Mouse (Mus musculus) gastrocnemius, postnatal 10 days (tissue): ENCODE measurements around the gene Ppp1r16b. TPM values are rescaled to one million over a fixed set of nuclear protein-coding genes. Genes with fewer than 3 reads are reported as not detected.

Experiments
- DNase-seq: peaks from one replicate; pipeline ENCODE4 v3.0.0; 2021; ENCODE audit warnings: mixed read lengths
- long read RNA-seq, 2 experiments: library from polyadenylated mRNA; stranded (forward); transcript quantifications; one replicate each; pipeline ENCODE4 v2.0.0; 2021
- total RNA-seq, 2 experiments: library from RNA; stranded (reverse); gene quantifications; 2 replicates each; pipeline ENCODE4 v1.2.3; 2021

Ppp1r16b gene
- 1 to 10 TPM; 8.3 to 9.0 TPM for total RNA-seq
- long read RNA-seq, experiment 1, partial matches to known transcripts, result 1 of 1 reads
- long read RNA-seq, experiment 1, other reads (novel, unspliced or antisense), result 0 of 1 reads
- long read RNA-seq, experiment 2, full-length matches to known transcripts, result 1 of 2 reads
- long read RNA-seq, experiment 2, partial matches to known transcripts, result 0 of 2 reads
- long read RNA-seq, experiment 2, other reads (novel, unspliced or antisense), result 1 of 2 reads

DNA sequence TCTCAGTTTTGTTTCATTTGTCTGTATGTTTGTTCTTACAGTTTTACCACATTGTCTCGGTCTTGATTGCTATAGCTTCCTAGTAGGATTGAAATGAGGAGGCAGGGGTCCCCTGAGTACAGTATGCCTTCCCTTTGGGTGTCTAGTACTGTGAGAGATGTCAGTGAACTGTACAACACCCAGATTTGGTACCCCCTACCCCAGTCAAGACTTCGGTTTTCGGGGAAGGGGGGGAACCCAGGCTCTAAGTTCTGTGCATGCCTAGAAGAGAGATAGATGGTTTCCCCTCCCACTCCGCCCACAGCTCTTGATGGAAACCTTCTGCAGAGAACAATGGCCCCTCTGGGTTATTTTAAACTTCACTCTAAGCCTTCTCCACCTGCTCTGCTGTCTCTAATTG is at the start of gene Ppp1r16b:
TSS of gene Ppp1r16b (plus strand) at position 301 of the 400 bp plus-strand sequence.
- no peak for DNase-seq

DNA sequence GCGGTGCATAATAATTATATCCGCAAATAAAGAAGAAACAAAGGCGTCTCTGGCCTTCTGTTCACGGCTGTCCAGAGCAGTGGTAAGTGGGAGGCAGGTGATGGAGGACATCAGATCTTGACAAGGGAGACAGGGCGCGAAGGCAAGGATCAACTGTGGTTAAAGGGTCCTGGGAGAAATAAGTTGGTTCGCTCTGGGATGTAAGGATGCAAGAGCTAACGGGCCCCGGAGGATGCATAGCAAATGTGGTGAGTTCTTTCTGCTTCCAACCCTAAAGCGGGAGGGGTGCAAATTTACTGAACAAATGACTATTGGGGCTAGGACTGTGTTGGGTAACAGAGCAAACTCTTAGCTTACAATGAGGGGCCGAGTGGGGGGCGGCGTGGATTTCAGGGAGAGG is 49.5 kb upstream of the Ppp1r16b start:
- no peak for DNase-seq

DNA sequence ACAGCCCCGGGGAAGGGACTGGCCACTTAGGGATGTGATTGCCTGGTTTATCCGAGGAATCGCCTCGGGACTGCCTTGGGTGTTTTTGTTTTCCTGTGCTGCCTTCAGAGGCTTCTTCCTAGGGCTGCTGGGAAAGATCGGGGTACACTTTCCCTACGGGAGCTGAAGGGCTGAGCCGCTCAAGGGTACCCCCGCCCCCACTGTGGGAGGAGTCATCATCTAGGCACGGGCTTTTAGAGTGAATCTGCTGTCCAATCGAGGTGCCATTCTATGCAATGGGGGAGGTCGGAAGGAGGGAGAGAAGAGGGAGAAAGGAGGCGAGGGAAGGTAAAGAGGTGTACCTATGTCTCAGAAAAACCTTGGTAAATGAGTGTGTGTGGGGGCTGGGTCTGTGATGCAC is 48.9 kb upstream of the Ppp1r16b start:
- DNase-seq, result no peak

DNA sequence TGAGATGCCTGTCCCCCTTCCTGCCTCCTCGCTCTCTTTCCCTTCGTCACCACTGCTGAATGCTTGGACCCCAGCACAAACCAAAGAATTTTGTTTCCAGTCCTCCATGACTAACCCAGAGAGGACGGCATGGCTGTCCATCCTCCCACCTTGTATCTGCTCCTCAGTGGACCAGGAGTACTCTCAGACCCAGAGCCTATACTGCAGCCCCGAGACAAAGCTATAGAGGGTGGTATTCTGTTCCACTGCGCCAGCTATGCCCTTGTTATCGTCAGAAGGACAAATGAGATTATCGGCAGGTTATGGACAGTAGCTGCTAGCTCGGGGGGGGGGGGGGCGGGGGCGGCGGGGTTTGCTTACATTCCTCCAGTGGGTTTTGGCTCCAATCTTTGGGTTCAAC is 48.4 kb upstream of the Ppp1r16b start:
- DNase-seq, result no peak

DNA sequence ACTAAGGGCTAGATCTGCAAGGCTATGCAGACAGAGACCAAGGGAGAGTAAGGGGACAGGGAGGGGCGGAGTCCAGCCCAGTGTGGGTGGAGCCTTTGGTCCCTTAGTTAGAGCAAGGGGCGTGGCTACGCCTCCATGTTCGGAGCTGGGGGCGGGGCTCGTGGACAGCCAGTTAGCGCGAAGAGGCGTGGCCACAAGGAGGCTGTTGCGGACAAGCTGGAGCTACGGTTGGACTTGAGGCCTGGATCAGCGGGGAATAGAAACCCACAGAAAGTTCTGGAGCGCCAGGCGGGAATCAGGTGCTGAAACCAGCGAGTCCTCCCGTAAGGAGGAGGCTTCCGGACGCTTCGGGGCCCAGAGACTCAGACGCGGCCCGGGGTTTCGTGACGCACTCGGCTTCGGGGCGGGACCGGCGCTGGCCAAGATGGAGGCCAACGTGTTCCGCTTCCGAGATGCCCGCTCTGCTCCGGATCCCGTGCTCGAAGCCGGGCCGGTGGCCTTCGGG is 40.4 kb upstream of the Ppp1r16b start, which contains the start of gene Actr5:
TSS of gene Actr5 (plus strand) at position 171 of the 505 bp plus-strand sequence.
- DNase-seq, result peak; percentile 93

DNA sequence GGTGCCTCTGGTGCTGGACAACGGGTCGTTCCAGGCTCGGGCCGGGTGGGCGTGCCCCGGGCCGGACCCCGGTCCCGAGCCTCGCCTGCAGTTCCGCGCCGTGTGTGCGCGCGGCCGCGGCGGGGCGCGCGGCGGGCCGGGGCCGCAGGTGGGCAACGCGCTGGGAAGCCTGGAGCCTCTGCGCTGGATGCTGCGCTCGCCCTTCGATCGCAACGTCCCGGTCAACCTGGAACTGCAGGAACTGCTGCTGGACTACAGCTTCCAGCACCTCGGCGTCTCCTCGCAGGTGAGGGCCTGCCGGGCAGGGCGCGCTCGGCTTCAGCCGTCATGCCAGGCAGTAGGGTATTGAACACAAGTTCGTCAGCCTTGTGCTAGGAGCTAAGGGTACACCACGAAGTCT is 40.0 kb upstream of the Ppp1r16b start:
- DNase-seq, result no peak

DNA sequence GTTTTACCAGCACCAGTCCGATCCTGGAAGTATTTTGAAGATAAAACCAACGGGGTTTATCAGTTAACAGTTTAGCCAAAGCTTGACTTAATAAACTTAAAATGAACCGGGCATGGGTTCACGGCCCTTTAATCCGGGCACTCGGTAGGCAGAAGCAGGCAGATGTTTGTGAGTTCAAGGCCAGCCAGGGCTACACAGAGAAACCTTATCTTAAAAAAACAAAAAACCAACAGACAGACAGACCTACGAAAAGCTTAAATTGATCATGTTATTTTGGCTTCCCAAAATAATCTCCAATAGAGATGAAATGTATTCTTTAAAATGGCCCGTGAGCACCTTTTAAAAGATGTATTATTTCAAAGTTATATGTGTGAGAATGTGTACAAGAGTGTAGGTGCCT is 39.5 kb upstream of the Ppp1r16b start:
- no peak for DNase-seq

DNA sequence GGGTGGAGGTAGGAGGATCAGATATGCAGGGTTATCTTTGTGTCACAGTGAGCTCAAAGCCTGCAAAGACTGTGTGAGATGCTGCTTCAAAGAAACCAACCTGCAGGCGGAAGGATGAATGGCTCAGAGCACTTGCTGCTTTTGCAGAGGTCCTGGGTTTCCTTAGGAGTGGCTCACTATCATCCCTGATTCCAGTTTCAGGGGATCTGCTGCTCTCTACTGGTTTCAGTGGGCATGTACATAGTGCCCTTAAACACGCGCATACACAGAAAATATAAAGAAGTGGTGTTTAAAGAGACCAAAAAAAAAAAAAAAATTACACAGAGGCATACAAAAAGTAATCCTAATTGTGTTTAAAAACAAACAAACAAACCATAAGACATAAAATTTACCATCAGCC is 36.3 kb upstream of the Ppp1r16b start:
- DNase-seq, result no peak

DNA sequence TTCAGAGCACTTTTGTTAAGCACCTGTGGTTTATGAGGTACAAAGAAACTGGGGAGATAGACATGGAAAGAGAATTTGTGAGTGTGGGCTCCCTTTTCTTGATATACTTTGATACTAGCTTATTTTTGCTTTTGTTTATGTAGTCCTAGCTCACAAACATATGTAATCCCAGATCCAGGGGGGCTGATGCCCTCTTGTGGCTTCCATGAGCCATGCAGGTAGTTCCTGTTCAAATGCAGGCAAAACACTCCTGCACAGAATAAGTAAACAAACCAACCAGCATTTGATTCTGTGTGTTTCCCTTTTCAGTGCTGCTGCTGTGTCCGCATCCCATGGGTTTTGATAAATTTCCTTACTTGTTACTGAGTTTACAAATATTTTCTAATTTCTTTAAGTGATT is 35.8 kb upstream of the Ppp1r16b start:
- no peak for DNase-seq

DNA sequence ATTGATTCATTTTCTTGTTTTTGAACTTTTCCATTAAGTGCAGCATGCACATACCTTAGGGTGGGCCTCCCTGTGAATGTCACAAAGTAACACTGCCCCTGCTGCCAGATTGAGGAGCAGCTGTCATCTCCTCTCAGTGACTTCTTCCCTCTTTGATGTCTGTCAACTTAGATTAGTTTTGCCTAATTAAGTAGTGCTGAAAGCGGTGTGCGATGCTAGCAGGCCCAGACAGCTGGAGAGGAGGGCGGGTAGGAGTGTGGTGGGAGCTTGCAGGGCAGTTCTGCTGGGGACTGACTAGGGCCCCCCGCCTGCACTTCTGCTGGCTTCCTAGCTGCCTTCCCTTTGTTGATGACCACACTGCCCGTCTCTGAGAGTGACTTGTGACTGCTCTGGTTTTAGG is 33.3 kb upstream of the Ppp1r16b start:
- DNase-seq, result no peak

DNA sequence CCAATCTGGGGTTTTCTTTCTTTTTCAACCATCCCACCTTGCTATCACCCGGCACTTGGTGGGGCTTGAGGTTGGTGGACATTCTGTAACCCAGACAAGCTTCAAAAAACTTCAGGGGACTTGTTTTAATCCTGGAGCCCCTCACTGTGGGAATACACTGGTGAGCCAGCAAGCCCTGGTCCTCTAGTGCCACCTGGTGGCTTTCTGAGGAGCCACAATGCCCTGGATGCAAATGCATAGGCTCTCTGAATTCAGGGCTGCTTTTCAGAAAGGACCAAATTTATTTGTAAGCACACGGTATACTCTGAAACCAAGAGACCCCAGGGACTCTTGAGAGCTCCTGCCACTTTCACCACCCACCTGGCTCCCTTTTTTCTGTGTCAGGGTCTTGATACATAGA is 23.3 kb upstream of the Ppp1r16b start:
- peak; percentile 59 for DNase-seq

DNA sequence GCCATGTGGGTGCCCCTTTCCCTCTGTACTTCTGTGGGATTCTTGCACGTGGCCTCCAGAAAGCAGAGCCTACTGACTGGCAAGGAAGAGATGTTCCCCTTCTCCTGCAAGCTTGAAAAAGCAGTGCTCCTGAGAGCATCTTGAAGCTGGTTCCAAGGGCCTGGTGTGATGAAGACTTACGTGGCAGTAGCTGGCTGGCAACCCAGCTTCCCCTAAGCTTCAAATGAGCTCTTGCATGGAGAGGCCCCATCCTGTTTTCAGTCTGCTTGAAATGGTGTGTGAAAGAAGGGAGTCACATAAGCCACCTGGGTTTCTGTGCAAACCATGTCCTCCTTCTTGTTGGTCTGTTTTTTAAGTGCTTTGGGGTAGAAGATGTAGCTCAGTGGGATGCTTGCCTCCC is 22.6 kb upstream of the Ppp1r16b start:
- DNase-seq, result no peak

DNA sequence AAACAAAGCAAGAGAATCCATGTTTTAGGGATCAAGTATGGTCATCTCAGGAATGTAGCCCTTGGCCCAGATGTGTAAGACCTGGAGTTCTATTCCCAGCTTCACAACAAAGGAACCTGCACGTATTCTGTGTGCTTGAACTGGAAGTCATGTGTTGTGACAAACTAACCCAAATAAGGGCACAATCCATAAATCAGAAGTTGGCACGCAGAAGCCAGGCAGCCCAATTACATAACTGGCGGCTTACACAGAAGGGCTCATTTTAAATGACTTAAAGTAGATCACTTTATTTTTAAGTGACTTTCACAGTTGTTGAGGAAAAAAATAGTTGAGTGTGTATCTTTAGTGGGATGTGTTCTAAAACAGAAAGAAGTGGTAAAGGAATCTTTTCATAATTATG is 21.4 kb upstream of the Ppp1r16b start:
- DNase-seq, result no peak

DNA sequence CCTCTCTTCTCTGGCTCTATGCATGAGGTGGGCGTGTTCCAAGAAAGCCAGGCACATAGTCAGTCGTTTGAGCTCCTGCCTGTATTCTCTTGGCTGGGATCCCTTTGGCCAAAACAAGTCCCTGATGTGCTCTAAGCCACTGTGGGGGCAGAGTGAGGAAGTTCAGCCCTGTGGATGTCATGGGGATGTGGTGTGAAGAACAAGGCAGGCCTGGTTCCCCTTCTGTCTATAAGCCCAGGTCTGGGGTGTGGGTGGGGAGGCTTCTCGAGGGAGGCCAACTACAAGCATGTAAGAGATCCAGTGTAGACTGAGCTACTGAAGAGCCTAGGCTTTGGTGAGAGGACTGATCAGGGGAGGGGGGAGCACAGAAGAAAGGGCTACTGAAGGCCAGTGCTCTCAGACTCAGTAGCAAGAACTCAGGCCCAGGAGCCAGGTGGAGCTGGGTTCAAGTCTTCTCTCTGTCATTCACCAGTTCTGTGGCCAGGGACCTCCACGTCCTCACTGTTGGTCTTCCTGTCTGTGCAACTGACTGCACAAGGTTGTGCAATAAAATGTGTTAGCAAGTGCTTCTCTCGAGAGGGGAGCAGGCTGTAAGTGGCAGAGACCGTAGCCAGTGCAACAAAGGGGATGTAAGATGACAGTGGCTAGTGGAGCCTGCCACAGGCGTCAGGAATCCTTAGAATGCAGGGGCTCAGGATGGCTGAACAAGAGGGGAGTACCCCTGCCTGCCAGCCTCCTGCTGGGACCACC is 13.9 kb upstream of the Ppp1r16b start:
- no peak for DNase-seq

DNA sequence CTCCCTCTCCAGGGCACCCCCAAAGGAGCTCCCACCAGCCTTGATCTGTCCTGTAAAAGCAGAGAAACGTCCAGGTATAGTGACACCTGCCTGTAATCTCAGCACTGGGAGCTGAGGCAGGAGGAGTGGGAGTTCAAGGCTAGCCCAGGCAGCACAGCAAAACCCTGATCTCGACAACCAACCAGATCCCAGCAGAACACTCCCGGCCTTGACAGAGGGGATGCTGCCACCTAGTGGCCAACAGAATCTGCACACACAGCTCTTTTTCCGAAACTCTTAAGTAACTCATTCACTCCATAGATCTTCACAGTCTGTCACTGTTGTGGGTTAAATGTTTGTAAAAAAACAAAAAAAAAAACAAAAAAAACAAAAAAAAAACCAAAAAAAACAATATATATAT is 12.2 kb upstream of the Ppp1r16b start:
- DNase-seq, result peak; percentile 73

DNA sequence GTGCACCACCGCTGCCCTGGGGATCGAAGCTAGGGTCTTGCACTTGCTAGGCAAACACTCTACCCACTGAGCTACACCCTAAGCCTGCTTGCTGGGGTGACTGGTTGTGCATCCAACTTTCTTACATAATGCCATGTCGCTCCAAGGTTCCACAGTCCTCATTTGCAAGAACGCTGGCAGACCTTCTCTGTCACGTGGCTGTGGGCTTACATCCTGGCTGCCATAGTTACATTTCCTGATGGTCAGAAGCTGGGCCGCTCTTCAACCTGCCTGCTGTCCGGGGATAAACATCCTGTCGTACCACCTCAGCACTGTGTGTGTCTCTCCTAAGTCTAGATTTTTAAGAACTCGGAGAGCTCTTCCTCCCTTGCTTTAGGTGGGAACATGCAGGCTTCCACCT is 10.5 kb upstream of the Ppp1r16b start:
- no peak for DNase-seq

DNA sequence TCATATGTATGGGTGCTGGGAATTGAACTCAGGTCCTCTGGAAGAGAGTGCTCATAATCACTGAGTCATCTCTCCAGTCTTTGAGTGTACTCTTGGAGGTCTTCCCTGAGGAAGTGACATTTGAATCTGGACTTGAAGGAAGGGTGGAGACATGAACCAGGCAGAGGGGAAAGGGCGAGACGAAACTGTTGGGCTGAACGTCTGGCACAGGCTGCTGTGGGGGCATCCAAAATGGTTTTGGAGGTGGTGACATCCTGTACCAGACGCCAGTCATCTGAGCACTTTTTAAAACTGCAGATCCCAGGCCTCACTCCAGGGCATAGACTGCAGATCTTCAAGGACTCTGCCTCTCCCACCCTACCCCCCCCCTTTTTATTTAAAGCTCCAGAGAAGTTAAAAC is 9.4 kb upstream of the Ppp1r16b start:
- DNase-seq, result no peak

DNA sequence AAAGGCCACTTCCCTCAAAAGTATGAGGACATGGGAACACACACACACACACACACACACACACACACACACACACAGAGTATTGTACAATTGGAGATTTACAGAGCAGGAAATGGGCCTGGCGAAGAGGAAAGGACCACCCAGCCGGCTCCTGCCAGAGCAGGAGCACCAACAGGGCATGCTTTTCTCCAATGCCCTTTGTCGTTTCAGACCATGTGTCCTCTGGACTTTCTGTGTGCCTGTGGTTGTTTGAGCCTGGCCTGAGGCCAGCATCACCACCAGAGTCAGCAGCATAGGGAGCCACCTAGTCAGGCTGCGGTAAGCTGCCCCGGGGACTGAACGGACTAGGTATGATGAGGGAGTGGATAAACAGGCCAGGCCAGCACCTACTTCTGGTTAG is 6.4 kb upstream of the Ppp1r16b start:
- no peak for DNase-seq

DNA sequence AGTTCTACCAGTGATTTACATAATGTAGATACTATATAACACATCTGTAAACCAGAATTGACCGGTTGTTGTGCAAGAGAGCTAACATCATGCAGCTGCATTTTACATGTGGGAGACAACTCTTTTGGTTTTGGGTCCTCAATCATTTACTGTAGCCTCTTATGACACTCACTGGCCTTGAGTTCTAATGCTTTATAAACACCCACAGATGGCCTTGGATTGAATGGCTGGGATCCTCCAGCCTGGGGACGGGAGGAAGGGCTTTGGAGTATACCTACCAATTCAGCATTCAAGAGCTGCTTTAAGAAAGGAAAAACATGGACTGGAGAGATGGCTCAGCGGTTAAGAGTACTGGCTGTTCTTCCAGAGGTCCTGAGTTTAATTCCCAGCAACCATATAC is 5.9 kb upstream of the Ppp1r16b start:
- DNase-seq, result no peak

DNA sequence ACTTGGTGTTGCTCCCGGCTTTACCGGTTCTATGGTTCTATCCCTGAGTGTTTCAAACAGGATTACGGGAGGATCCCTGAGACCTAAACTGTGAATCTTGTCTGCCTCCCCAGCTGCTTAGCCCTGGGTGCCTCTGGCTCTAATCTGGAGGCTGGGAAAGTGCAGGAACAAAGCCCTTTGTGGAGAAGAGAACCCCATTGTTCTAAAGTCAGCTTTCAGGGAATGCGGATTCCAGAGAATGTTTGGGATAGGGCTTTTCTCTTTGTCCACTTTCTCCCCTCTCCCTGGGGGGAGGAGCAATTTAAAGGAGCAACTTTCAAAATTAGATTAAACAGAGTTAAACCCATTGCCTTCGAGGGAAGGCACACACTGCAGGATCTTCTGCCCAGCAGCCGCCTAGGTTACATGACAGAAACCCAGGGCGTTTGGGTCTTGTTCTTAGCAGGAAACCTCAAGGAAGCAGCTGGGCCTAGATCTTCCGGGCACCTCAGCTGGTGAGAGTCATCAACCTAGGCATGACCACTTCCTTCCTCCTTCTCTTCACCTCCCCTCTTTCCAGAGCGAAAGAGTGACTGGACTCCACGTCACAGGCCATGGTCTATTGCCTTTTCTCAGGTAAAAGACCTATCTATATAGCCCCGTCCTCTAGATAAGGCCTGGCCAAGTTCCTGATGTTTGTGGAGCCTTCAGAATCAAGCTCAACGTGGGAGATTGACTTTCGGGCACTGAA is 1.0 kb downstream of the Ppp1r16b start:
- DNase-seq, result no peak

DNA sequence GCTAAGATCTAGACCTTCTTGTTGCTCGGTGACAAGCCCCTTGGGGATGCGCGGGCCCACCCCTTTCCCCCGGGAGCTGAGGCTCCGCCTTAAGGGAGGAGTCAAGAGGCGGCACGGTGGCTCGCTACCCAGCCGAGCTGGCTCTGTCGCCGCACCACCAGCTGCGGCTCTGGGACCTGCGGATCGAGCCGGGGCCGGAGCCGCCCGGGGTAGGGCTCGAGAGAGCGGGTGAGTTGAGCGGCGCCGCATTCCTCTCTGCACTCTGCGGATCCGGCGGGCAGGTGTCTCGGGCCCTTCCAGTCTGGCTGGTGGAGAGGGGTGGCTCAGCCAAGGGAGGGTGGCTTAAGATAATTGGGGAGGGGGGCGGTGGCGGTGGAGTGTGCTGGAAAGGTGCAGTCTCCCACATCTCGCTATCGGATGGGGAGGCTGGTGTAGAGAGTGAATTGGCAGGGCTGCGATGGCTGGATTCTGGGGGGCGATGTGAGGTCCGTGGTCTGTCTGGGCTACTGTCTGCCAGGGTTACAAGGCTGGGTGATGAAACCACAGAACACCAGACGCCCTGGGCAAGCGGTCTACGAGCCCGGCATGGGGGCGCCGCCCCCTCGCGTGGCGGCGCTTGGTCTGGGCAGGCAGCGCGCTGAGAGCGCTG is 1.9 kb downstream of the Ppp1r16b start:
- peak; percentile 43 for DNase-seq

DNA sequence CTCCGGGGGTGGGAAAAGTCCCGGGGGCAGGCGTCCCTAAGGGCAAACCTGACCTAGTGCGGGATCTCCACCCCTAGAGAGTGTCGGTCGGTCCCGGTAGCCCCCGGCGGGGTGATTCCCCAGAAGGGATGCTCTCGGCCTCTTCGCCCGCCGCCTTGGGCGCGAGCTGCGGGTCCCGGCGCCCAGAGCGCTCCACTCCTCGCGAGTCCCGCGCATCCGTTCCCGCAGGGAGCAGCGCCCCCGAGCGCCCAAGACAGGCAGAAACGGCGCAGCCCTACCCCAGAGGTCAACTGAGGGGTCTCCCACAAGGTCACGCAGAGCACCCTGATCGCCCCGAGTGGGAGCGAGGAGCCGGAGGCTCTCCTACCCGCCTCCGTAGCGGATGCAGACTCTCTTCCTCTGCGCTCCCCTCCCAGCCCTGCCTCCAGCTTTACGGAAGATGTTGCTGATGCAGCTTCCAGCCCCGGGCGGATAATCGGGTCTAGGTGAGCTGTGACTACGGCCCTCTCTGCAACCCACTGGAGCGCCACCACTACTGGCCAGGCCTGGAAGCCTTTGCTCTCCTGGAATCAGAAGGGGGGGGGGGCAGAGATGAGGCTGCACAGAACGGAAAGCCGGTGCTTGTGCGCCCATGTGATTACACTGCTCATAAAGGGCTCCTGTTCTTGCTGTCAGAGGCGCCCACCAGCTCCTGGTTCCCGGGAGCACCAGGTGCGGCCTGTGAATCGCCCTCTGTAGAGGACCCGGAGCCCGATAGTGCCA is 2.7 kb downstream of the Ppp1r16b start:
- peak; percentile 29 for DNase-seq
